Mouse (Mus musculus): ENCODE results near the gene Parp16. TPM values are rescaled to one million over a fixed set of nuclear protein-coding genes. Genes with fewer than 3 reads are reported as not detected.

The Parp16 gene
- polyA plus RNA-seq, 1 experiment from 2014 or later, result 5.0 TPM

DNA sequence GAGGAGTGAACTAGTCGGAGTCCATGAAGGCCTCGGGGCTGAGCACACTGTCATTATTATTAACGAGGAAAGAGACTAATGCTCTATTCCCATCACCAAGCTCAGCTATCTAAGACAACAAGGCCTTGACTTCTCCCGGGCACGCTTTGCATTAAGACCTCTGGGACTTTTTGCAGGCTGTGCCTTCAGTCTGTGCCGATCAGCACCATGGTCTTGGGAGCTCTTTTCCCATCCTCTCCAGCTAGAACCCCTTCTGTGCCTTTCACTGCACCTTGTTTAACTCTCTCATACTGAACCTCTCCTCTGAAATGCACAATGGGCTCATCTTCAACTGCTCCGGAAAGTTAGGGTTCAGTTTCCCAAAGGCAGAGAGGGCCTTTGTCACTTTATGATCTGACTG is 4.8 kb upstream of the Parp16 start:
- 69% methylated on average over 7 of the region's 7 CpGs for WGBS (ENCODE audit: insufficient replicate concordance)
- Histone ChIP-seq H3K9ac (ENCODE audit: low read depth, low read length) (no peak overlapping the region), H3K4me1 (ENCODE audit: control insufficient read depth, insufficient read depth, low read length) (peaks cover 18% of the 10 kb centered on the region), H3K4me2 (no peak overlapping the region), H3K4me3 (ENCODE audit: low read depth, low read length) (no peak overlapping the region), H3K27me3 (ENCODE audit: control insufficient read depth, insufficient read depth, low read length) (no peaks in the 10 kb centered on the region), H3K27ac (ENCODE audit: low read depth, low read length) (no peak overlapping the region), H3K9me3 (replicated peaks; ENCODE audit: control insufficient read depth, low read length) (no peaks in the 10 kb centered on the region), H3K36me3 (ENCODE audit: control insufficient read depth, insufficient read depth, low read length) (no peaks in the 10 kb centered on the region)
- no peak for ATAC-seq (replicated peaks; ENCODE audit: insufficient number of reproducible peaks, low FRiP score, low TSS enrichment)

DNA sequence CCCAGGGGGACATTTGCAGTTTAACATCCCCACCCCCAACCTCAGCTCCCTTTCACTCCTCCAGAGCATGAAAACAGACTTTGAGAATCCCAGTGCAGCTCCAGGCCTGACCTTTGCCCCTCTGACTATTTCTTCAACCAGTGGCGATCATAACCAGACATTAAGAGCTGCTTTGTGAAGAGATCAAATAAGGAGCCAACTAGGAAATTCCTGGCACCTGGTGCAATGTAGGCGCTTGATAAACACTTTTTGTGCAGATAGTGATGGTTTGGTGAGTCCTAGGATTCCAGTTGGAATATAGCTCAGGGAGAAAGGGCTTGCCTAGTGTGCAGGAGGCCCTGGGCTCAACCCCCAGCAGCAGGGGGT is 3.8 kb upstream of the Parp16 start:
- no peak for ATAC-seq (replicated peaks; ENCODE audit: insufficient number of reproducible peaks, low FRiP score, low TSS enrichment)
- no peak overlapping the region for H3K4me3 ChIP-seq (ENCODE audit: low read depth, low read length)
- no peak overlapping the region for H3K9ac ChIP-seq (ENCODE audit: low read depth, low read length)
- H3K9me3 ChIP-seq (replicated peaks; ENCODE audit: control insufficient read depth, low read length), result no peaks in the 10 kb centered on the region
- 46% methylated on average over 2 of the region's 2 CpGs for WGBS (ENCODE audit: insufficient replicate concordance)
- H3K27ac ChIP-seq (ENCODE audit: low read depth, low read length), result no peak overlapping the region
- no peaks in the 10 kb centered on the region for H3K27me3 ChIP-seq (ENCODE audit: control insufficient read depth, insufficient read depth, low read length)
- no peaks in the 10 kb centered on the region for H3K36me3 ChIP-seq (ENCODE audit: control insufficient read depth, insufficient read depth, low read length)
- no peak overlapping the region for H3K4me2 ChIP-seq
- peaks cover 27% of the 10 kb centered on the region for H3K4me1 ChIP-seq (ENCODE audit: control insufficient read depth, insufficient read depth, low read length)

GRCm38 (mm10) chr9:65191755-65192469 is 3.2 kb upstream of the Parp16 start:
- ATAC-seq (replicated peaks; ENCODE audit: insufficient number of reproducible peaks, low FRiP score, low TSS enrichment), result no peak

DNA sequence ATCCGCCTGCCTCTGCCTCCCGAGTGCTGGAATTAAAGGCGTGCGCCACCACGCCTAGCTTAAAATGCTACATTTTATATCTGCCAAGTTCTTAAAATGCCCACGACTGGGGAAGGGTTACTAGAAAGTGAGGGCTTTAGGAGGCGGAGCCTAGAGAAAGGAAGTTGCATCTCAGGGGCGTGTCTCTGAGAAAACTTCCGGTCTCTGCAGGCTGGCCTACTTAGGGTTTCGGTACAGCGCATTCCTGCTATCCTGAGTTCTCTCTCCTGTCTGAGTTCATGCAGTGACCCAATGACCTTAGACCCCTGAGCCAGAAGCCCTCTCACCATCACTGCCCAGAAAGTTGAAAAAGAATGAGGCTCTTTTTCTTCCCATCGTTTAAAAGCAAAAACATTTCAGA is 1.9 kb upstream of the Parp16 start:
- H3K9me3 ChIP-seq (replicated peaks; ENCODE audit: control insufficient read depth, low read length), result no peaks in the 10 kb centered on the region
- H3K4me2 ChIP-seq, result peak overlapping the region; percentile 19; the same call in 1 of the 2 replicates
- no peak overlapping the region for H3K27ac ChIP-seq (ENCODE audit: low read depth, low read length)
- peaks cover 29% of the 10 kb centered on the region for H3K4me1 ChIP-seq (ENCODE audit: control insufficient read depth, insufficient read depth, low read length)
- no peak overlapping the region for H3K4me3 ChIP-seq (ENCODE audit: low read depth, low read length)
- H3K9ac ChIP-seq (ENCODE audit: low read depth, low read length), result no peak overlapping the region
- H3K36me3 ChIP-seq (ENCODE audit: control insufficient read depth, insufficient read depth, low read length), result no peaks in the 10 kb centered on the region
- ATAC-seq (replicated peaks; ENCODE audit: insufficient number of reproducible peaks, low FRiP score, low TSS enrichment), result no peak
- WGBS (ENCODE audit: insufficient replicate concordance), result 65% methylated on average over 12 of the region's 12 CpGs
- H3K27me3 ChIP-seq (ENCODE audit: control insufficient read depth, insufficient read depth, low read length), result no peaks in the 10 kb centered on the region

More at GRCm38 (mm10) chr9:65191755-65192469, 3.2 kb upstream of the Parp16 start:
- Histone ChIP-seq H3K36me3 (ENCODE audit: control insufficient read depth, insufficient read depth, low read length) (no peaks in the 10 kb centered on the region), H3K4me3 (ENCODE audit: low read depth, low read length) (no peak overlapping the region), H3K4me2 (no peak overlapping the region), H3K9me3 (replicated peaks; ENCODE audit: control insufficient read depth, low read length) (no peaks in the 10 kb centered on the region), H3K4me1 (ENCODE audit: control insufficient read depth, insufficient read depth, low read length) (peaks cover 27% of the 10 kb centered on the region), H3K27ac (ENCODE audit: low read depth, low read length) (no peak overlapping the region), H3K9ac (ENCODE audit: low read depth, low read length) (no peak overlapping the region), H3K27me3 (ENCODE audit: control insufficient read depth, insufficient read depth, low read length) (no peaks in the 10 kb centered on the region)
- 51% methylated on average over 8 of the region's 8 CpGs for WGBS (ENCODE audit: insufficient replicate concordance)

GRCm38 (mm10) chr9:65195621-65195981 is 448 bp downstream of the Parp16 start:
- ATAC-seq (replicated peaks; ENCODE audit: insufficient number of reproducible peaks, low FRiP score, low TSS enrichment), result no peak
- Histone ChIP-seq H3K4me1 (ENCODE audit: control insufficient read depth, insufficient read depth, low read length) (peaks cover 29% of the 10 kb centered on the region), H3K9me3 (replicated peaks; ENCODE audit: control insufficient read depth, low read length) (no peaks in the 10 kb centered on the region), H3K36me3 (ENCODE audit: control insufficient read depth, insufficient read depth, low read length) (no peaks in the 10 kb centered on the region), H3K27me3 (ENCODE audit: control insufficient read depth, insufficient read depth, low read length) (no peaks in the 10 kb centered on the region), H3K4me3 (ENCODE audit: low read depth, low read length) (no peak overlapping the region), H3K4me2 (peak overlapping the region; percentile 45), H3K9ac (ENCODE audit: low read depth, low read length) (peak overlapping the region; percentile 70), H3K27ac (ENCODE audit: low read depth, low read length) (peak overlapping the region; percentile 93)
- WGBS (ENCODE audit: insufficient replicate concordance), result 19% methylated on average over 8 of the region's 8 CpGs

- H3K36me3 ChIP-seq (ENCODE audit: control insufficient read depth, insufficient read depth, low read length), result no peaks in the 10 kb centered on the region
- H3K27ac ChIP-seq (ENCODE audit: low read depth, low read length), result peak overlapping the region; percentile 93
- H3K9ac ChIP-seq (ENCODE audit: low read depth, low read length), result peak overlapping the region; percentile 70
- H3K4me3 ChIP-seq (ENCODE audit: low read depth, low read length), result no peak overlapping the region; the same call in 1 of the 2 replicates
- peak; percentile 79 for ATAC-seq (replicated peaks; ENCODE audit: insufficient number of reproducible peaks, low FRiP score, low TSS enrichment)
- H3K4me2 ChIP-seq, result peak overlapping the region; percentile 45
- no peaks in the 10 kb centered on the region for H3K9me3 ChIP-seq (replicated peaks; ENCODE audit: control insufficient read depth, low read length)
- 5% methylated on average over 9 of the region's 9 CpGs for WGBS (ENCODE audit: insufficient replicate concordance)
- peaks cover 29% of the 10 kb centered on the region for H3K4me1 ChIP-seq (ENCODE audit: control insufficient read depth, insufficient read depth, low read length)
- no peaks in the 10 kb centered on the region for H3K27me3 ChIP-seq (ENCODE audit: control insufficient read depth, insufficient read depth, low read length)
These were observed 1.0 kb downstream of the Parp16 start for GRCm38 (mm10) chr9:65195982-65196737.

GRCm38 (mm10) chr9:65196738-65197569 is 1.8 kb downstream of the Parp16 start:
- Histone ChIP-seq H3K36me3 (ENCODE audit: control insufficient read depth, insufficient read depth, low read length) (no peaks in the 10 kb centered on the region), H3K4me3 (ENCODE audit: low read depth, low read length) (no peak overlapping the region; the same call in 1 of the 2 replicates), H3K27ac (ENCODE audit: low read depth, low read length) (peak overlapping the region; percentile 93), H3K9me3 (replicated peaks; ENCODE audit: control insufficient read depth, low read length) (no peaks in the 10 kb centered on the region), H3K4me1 (ENCODE audit: control insufficient read depth, insufficient read depth, low read length) (peaks cover 24% of the 10 kb centered on the region), H3K27me3 (ENCODE audit: control insufficient read depth, insufficient read depth, low read length) (no peaks in the 10 kb centered on the region), H3K9ac (ENCODE audit: low read depth, low read length) (peak overlapping the region; percentile 70; the same call in 1 of the 2 replicates), H3K4me2 (peak overlapping the region; percentile 30; the same call in 1 of the 2 replicates)
- ATAC-seq (replicated peaks; ENCODE audit: insufficient number of reproducible peaks, low FRiP score, low TSS enrichment), result peak; percentile 72
- 17% methylated on average over 26 of the region's 26 CpGs for WGBS (ENCODE audit: insufficient replicate concordance)

DNA sequence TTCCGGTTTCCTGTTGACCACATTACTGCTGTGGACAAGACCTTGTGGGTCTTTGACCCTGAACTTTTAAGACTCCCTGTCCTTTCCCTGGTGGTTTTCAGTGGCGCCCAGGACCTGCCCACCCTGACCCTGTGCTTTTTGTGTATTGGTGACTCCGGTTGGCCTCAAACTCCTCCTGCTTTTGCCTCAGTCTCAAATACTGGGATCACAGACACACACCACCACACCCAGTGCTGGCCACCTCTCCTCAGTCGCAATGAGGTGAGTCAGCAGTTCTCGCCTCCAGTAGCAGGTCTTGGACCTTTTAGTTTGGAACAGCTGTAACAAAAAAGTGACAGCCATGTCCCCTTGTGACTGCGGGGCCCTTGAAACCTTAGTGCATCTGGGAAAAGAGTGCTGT is 2.7 kb downstream of the Parp16 start:
- no peak overlapping the region for H3K9ac ChIP-seq (ENCODE audit: low read depth, low read length)
- ATAC-seq (replicated peaks; ENCODE audit: insufficient number of reproducible peaks, low FRiP score, low TSS enrichment), result no peak
- peak overlapping the region; percentile 23 for H3K27ac ChIP-seq (ENCODE audit: low read depth, low read length)
- no peaks in the 10 kb centered on the region for H3K9me3 ChIP-seq (replicated peaks; ENCODE audit: control insufficient read depth, low read length)
- no peaks in the 10 kb centered on the region for H3K36me3 ChIP-seq (ENCODE audit: control insufficient read depth, insufficient read depth, low read length)
- no peak overlapping the region for H3K4me3 ChIP-seq (ENCODE audit: low read depth, low read length)
- 74% methylated on average over 6 of the region's 6 CpGs for WGBS (ENCODE audit: insufficient replicate concordance)
- no peaks in the 10 kb centered on the region for H3K27me3 ChIP-seq (ENCODE audit: control insufficient read depth, insufficient read depth, low read length)
- H3K4me1 ChIP-seq (ENCODE audit: control insufficient read depth, insufficient read depth, low read length), result peaks cover 21% of the 10 kb centered on the region
- no peak overlapping the region for H3K4me2 ChIP-seq
